Mouse (Mus musculus): Measurements from ENCODE around the gene Gm13128.
"Not testable (repeated sequence)": the region's sequence is repeated elsewhere in the genome, so short reads cannot be mapped to it uniquely, and the experiment has no call there.

Gene Gm13128

GRCm38 (mm10) chr4:144329949-144330348, at the start of gene Gm13128:
TSS of gene Gm13128 (plus strand) at chr4:144330249.
- DNase-seq: not testable (repeated sequence)

GRCm38 (mm10) chr4:144280388-144280787, 49.7 kb upstream of the Gm13128 start, which contains the start of gene Pramel5:
TSS of gene Pramel5 (minus strand) at chr4:144280488.
- DNase-seq: not testable (repeated sequence)

GRCm38 (mm10) chr4:144299414-144299813, 30.6 kb upstream of the Gm13128 start:
- not testable (repeated sequence) for DNase-seq

GRCm38 (mm10) chr4:144312666-144313460, 17.2 kb upstream of the Gm13128 start:
- DNase-seq: not testable (repeated sequence)

DNA sequence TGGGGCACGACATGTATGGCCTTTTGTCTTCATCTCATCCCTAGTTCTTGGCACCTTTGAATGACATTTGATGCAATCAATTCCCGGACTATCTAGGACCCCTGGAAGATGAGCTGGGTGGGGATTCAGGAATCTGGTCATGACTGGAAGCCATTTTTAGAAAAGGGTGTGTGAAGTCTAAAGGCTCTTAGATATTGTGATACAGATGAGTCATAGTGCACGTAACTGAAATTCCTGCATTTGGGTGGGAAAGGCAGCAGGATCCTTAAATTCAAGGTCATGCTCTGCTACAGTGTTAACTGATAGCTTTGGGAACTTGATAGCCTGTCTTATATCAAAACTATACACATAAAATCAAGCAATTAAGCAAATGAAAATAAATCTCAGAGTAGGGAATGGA, 5.8 kb downstream of the Gm13128 start:
- not testable (repeated sequence) for DNase-seq

DNA sequence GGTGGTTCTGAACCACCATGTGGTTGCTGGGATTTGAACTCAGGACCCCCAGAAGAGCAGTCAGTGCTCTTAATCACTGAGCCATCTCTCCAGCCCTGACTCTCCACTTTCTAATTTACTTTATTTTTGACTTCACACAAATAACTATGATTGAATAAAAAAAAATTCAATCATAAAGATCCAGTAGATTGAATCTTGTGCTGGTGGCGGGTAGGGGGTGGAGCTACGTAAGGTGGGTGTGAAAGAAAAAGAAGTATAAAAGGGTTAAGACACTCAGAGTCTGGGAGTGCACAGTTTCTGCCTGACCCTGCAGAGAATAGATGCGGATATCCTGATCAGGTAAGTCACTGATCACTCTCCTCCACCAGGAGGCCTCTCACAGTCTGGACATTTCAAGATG, 27.6 kb downstream of the Gm13128 start, which contains the start of gene Gm13119:
Gene Gm13119, plus strand, starts transcription at position 301 of the 400 bp plus-strand sequence.
- not testable (repeated sequence) for DNase-seq

GRCm38 (mm10) chr4:144377911-144378310, 47.9 kb downstream of the Gm13128 start, which contains the start of gene Pramef20:
TSS of gene Pramef20 (minus strand) at chr4:144377933.
- DNase-seq: no peak

All from lung, postnatal 4 days (tissue).